Mouse (Mus musculus): ENCODE data around the gene Sumo3.

DNA sequence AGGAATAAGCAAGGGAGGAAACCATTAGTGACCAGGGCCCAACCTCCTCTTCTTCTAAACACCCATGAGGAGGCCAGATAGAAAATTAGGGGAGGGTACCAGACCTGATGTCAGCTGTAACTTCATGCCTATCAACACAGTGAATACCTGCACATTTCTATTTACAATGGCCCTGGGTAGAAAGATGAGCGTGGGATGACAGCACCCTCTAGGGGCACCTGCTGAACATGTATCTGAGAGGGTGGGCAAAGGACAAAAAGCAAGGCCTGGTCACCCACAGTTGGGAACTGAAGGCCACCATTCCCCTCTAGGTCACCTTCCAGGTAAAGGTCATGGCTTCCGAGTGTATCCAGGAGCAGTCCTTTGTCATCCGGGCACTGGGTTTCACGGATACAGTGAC, 48.3 kb upstream of the Sumo3 start:
- TF ChIP-seq POLR2A (IDR thresholded peaks at IDR 0.05; ENCODE audit: low read depth, low read length) (no peak), CTCF (IDR thresholded peaks at IDR 0.05; ENCODE audit: extremely low read depth, insufficient read depth, insufficient read length, insufficient replicate concordance) (peak; percentile 11; the same call in 1 of the 2 replicates)

All from spleen, adult 2 months (tissue).